Mouse (Mus musculus): ENCODE results near the gene Pp2d1.

DNA sequence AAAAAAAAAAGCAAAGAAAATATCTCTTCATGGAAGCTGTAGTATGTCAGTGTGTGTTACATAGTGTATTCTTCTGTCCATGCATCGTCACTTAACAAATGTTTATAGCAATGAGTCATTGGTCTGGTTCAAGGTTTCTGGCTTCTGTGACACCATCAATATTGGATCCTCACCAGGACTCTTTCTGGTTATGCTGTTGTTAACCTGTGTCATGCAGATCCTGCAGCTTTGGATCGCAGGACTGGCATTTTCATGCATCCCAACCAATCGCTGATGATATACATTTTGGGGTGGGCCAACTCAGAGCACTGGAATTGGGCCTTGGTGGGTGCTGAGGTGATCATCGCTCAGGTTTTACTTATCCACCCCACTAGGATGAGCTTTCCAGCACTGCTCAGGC lies 3.3 kb upstream of the Pp2d1 start:
- TF ChIP-seq POLR2A (IDR thresholded peaks at IDR 0.05; ENCODE audit: insufficient read depth, low read depth, low read length) (no peak), CTCF (IDR thresholded peaks at IDR 0.05; ENCODE audit: insufficient read depth, low read depth, low read length) (no peak)

Measured in olfactory bulb, adult 2 months (tissue).